Comparison of ENCODE assay signal across 8 mouse cellular contexts in genomic region chr19:45737208-45737845, GRCm38 (mm10). TPM values are rescaled to one million over a fixed set of nuclear protein-coding genes. Genes with fewer than 3 reads are reported as not detected.
DNase-seq lines count a peak whose midpoint lies in the region; ATAC-seq and TF ChIP-seq lines count a peak whose summit lies in the region.

No protein-coding gene starts in this region.

- peaks cover 7% of the 10 kb centered on the region; the same call in 1 of the 2 replicates for H3K4me1 ChIP-seq in lung, postnatal 0 days (ENCODE audit: insufficient read depth, low read depth, low read length)
- H3K4me1 ChIP-seq in forebrain, embryonic 14.5 days (ENCODE audit: control insufficient read depth, insufficient read depth, low read length): peaks cover 8% of the 10 kb centered on the region
- peaks cover 42% of the 10 kb centered on the region for H3K4me1 ChIP-seq in limb, embryonic 15.5 days
- peaks cover 16% of the 10 kb centered on the region for H3K4me1 ChIP-seq in stomach, embryonic 16.5 days (ENCODE audit: control insufficient read depth, insufficient read depth, low read length)

- H3K9me3 ChIP-seq in lung, postnatal 0 days (ENCODE audit: low read length): no peaks in the 10 kb centered on the region
- no peaks in the 10 kb centered on the region for H3K9me3 ChIP-seq in forebrain, embryonic 14.5 days (replicated peaks; ENCODE audit: control insufficient read depth, low read length)
- no peaks in the 10 kb centered on the region for H3K9me3 ChIP-seq in limb, embryonic 15.5 days
- H3K9me3 ChIP-seq in stomach, embryonic 16.5 days (replicated peaks; ENCODE audit: control insufficient read depth, low read length): no peaks in the 10 kb centered on the region

- peak overlapping the region; percentile 47 for H3K4me2 ChIP-seq in lung, postnatal 0 days (replicated peaks; ENCODE audit: low read depth, low read length)
- H3K4me2 ChIP-seq in forebrain, embryonic 14.5 days (ENCODE audit: low read length): peak overlapping the region; percentile 55
- peak overlapping the region; percentile 64 for H3K4me2 ChIP-seq in limb, embryonic 15.5 days
- H3K4me2 ChIP-seq in stomach, embryonic 16.5 days (ENCODE audit: low read depth, low read length): peak overlapping the region; percentile 58

- H3K27ac ChIP-seq in lung, postnatal 0 days (ENCODE audit: low read length): no peak overlapping the region
- H3K27ac ChIP-seq in forebrain, embryonic 14.5 days (ENCODE audit: low read depth, low read length): no peak overlapping the region
- no peak overlapping the region for H3K27ac ChIP-seq in limb, embryonic 15.5 days
- no peak overlapping the region for H3K27ac ChIP-seq in stomach, embryonic 16.5 days (ENCODE audit: low read length)

- peak overlapping the region; percentile 5; the same call in 1 of the 2 replicates for H3K4me3 ChIP-seq in lung, postnatal 0 days (ENCODE audit: low read depth, low read length)
- peak overlapping the region; percentile 19 for H3K4me3 ChIP-seq in forebrain, embryonic 14.5 days (ENCODE audit: low read depth, low read length)
- H3K4me3 ChIP-seq in limb, embryonic 15.5 days: peak overlapping the region; percentile 32
- H3K4me3 ChIP-seq in stomach, embryonic 16.5 days (replicated peaks; ENCODE audit: low read length): peak overlapping the region; percentile 35

- H3K36me3 ChIP-seq in lung, postnatal 0 days (ENCODE audit: insufficient read depth, low read length): no peaks in the 10 kb centered on the region
- H3K36me3 ChIP-seq in forebrain, embryonic 14.5 days (ENCODE audit: control insufficient read depth, insufficient read depth, low read length): no peaks in the 10 kb centered on the region
- H3K36me3 ChIP-seq in limb, embryonic 15.5 days: no peaks in the 10 kb centered on the region
- no peaks in the 10 kb centered on the region for H3K36me3 ChIP-seq in stomach, embryonic 16.5 days (ENCODE audit: control insufficient read depth, insufficient read depth, low read length)

- no peak for TF ChIP-seq EP300 in lung, postnatal 0 days (IDR thresholded peaks at IDR 0.05)

- 20% methylated on average over 22 of the region's 23 CpGs for WGBS in lung, postnatal 0 days
- 8% methylated on average over 20 of the region's 23 CpGs for WGBS in forebrain, embryonic 14.5 days
- 16% methylated on average over 23 of the region's 23 CpGs for WGBS in limb, embryonic 15.5 days
- WGBS in stomach, embryonic 16.5 days: 23% methylated on average over 23 of the region's 23 CpGs

- peaks cover 62% of the 10 kb centered on the region for H3K27me3 ChIP-seq in lung, postnatal 0 days (replicated peaks; ENCODE audit: insufficient read depth, low read length)
- H3K27me3 ChIP-seq in forebrain, embryonic 14.5 days (replicated peaks; ENCODE audit: control insufficient read depth, insufficient read depth, low read length): peaks cover 93% of the 10 kb centered on the region
- H3K27me3 ChIP-seq in limb, embryonic 15.5 days: peaks cover 96% of the 10 kb centered on the region
- H3K27me3 ChIP-seq in stomach, embryonic 16.5 days (ENCODE audit: control insufficient read depth, insufficient read depth, low read length): peaks cover 81% of the 10 kb centered on the region

- ATAC-seq in lung, postnatal 0 days: 0 out of 2 replicates have a peak, but pooled peaks have one; percentile 13
- ATAC-seq in forebrain, embryonic 14.5 days: peak; percentile 52; the same call in 1 of the 2 replicates
- no peak for ATAC-seq in limb, embryonic 15.5 days (ENCODE audit: insufficient number of reproducible peaks, low FRiP score, low TSS enrichment, low read depth)
- ATAC-seq in stomach, embryonic 16.5 days (ENCODE audit: insufficient read depth, low FRiP score): 0 out of 2 replicates have a peak, but pooled peaks have one; percentile 28

- no peak for TF ChIP-seq CTCF in lung, postnatal 0 days (IDR thresholded peaks at IDR 0.05)

- H3K9ac ChIP-seq in lung, postnatal 0 days (replicated peaks; ENCODE audit: low read depth): no peak overlapping the region
- 0 out of 2 replicates have a peak overlapping the region, but pooled peaks have one; percentile 25 for H3K9ac ChIP-seq in forebrain, embryonic 14.5 days (ENCODE audit: low read length)
- 0 out of 2 replicates have a peak overlapping the region, but pooled peaks have one; percentile 33 for H3K9ac ChIP-seq in limb, embryonic 15.5 days
- peak overlapping the region; percentile 42; the same call in 1 of the 2 replicates for H3K9ac ChIP-seq in stomach, embryonic 16.5 days (ENCODE audit: low read length)

- no peak for DNase-seq in lung, postnatal 0 days (ENCODE audit: low spot score)
- DNase-seq in lung, postnatal 4 days: no peak
- no peak for DNase-seq in forebrain, embryonic 14.5 days (ENCODE audit: low spot score)
- no peak for DNase-seq in adrenal gland, adult (ENCODE audit: inconsistent age in 2 of 2, low spot score in 1 of 2)
- DNase-seq in kidney, adult 11 months: no peak
- DNase-seq in right cerebral cortex, postnatal 14 days: no peak

RNA-seq across cellular contexts. Expression of gene Fgf8, which starts 5.4 kb away (rescaled TPM):
- polyA plus RNA-seq in lung, postnatal 0 days (2015; fragmentation: Nextera tagmentation; extraction: Ambion mirVana): not detected in 2 replicates
- 0.88 and 2.4 TPM in 2 replicates for polyA plus RNA-seq in forebrain, embryonic 14.5 days (2014; fragmentation: Nextera tagmentation; extraction: Ambion mirVana)
- polyA plus RNA-seq in limb, embryonic 15.5 days (2015; fragmentation: Nextera tagmentation; extraction: Ambion mirVana): 0.31 and 0.51 TPM in 2 replicates
- not detected in 2 replicates for polyA plus RNA-seq in stomach, embryonic 16.5 days (2015; fragmentation: Nextera tagmentation; extraction: Ambion mirVana)

RNA-seq across cellular contexts. Expression of gene Npm3, which starts 12.1 kb away (rescaled TPM):
- polyA plus RNA-seq in lung, postnatal 0 days (2015; fragmentation: Nextera tagmentation; extraction: Ambion mirVana): 7.7 and 8.1 TPM in 2 replicates
- 11.7 and 12.7 TPM in 2 replicates for polyA plus RNA-seq in forebrain, embryonic 14.5 days (2014; fragmentation: Nextera tagmentation; extraction: Ambion mirVana)
- polyA plus RNA-seq in limb, embryonic 15.5 days (2015; fragmentation: Nextera tagmentation; extraction: Ambion mirVana): 12.4 and 20.6 TPM in 2 replicates
- polyA plus RNA-seq in stomach, embryonic 16.5 days (2015; fragmentation: Nextera tagmentation; extraction: Ambion mirVana): 13.8 and 15.6 TPM in 2 replicates

RNA-seq across cellular contexts. Expression of gene Mgea5, which starts 46.3 kb away (rescaled TPM):
- polyA plus RNA-seq in lung, postnatal 0 days (2015; fragmentation: Nextera tagmentation; extraction: Ambion mirVana): 26.4 and 33.9 TPM in 2 replicates
- 70.2 and 77.0 TPM in 2 replicates for polyA plus RNA-seq in forebrain, embryonic 14.5 days (2014; fragmentation: Nextera tagmentation; extraction: Ambion mirVana)
- 40.5 and 47.3 TPM in 2 replicates for polyA plus RNA-seq in limb, embryonic 15.5 days (2015; fragmentation: Nextera tagmentation; extraction: Ambion mirVana)
- polyA plus RNA-seq in stomach, embryonic 16.5 days (2015; fragmentation: Nextera tagmentation; extraction: Ambion mirVana): 35.9 and 40.5 TPM in 2 replicates
